Mouse (Mus musculus) bone marrow, adult 2 months (tissue): ENCODE measurements around the gene Set.
A peak's percentile ranks its signal among the peaks of the same experiment; 100 is the strongest.

ENCODE experiments used
- CTCF ChIP-seq: fragments of 200-500 bp; IDR thresholded peaks from 2 replicates; pipeline ENCODE4 v1.5.1; 2011; ENCODE audit warnings: low read length, control low read depth; ENCODE audit not compliant: control insufficient read depth, insufficient read depth
- POLR2A ChIP-seq: fragments of 200-500 bp; IDR thresholded peaks from 2 replicates; pipeline ENCODE4 v1.6.1; 2011; ENCODE audit warnings: low read depth, mild to moderate bottlenecking, control low read depth, low read length, borderline replicate concordance; ENCODE audit not compliant: control insufficient read depth

DNA sequence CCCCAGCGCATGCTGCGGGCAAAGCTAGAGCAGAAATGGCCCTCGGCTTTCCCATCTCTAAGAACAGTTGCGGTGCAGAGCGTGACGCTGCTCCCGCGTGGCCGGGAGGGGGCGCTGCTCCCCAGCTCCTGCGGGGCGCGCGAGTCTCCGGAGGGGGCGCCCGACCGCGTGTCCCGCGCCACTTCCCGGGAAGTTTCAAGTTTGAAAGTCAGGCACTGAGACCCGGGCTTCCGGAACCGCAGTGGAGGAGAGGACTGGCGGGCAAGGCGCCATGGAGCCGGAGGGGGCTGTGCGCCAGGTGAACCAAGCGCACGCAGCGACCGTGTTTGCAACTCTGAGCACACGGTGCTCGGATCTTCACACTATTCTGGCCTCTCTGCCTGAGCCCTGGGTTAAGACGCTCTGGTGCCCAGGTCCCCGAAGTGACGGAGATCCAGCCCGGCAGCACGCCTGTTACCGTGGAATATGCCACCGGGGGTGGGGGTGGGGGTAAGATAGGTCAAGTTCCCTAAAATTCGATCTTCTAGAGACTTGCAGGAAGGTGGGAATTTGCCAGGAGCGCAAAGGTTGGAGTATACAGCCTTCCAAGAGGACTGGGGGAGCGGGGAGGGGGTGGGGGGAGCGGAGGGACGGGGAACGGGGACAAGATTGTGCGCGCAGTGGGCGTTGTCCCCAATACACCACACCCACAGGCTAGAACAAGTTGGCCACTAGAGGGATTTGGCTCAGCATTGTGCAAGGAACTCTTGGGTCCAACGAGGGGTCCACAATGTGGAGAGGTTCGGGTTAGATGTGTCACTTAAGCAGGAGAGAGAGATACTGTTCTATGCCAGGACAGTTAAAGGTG lies 20.5 kb downstream of the Set start, which contains the start of gene Pkn3:
- TF ChIP-seq CTCF (peak; percentile 90), POLR2A (peak; percentile 16; the same call in 1 of the 2 replicates)
